Mouse (Mus musculus) telencephalon, adult 2 months (tissue): Measurements from ENCODE around the gene Ptprn2.

Source experiments
- DNase-seq: peaks from one replicate; pipeline ENCODE4 v3.0.0-alpha.2; 2011; ENCODE audit warnings: low read depth, low spot score

Ptprn2 gene

GRCm38 (mm10) chr12:116968215-116968939 lies 482.9 kb downstream of the Ptprn2 start:
- DNase-seq, result peak; percentile 50

DNA sequence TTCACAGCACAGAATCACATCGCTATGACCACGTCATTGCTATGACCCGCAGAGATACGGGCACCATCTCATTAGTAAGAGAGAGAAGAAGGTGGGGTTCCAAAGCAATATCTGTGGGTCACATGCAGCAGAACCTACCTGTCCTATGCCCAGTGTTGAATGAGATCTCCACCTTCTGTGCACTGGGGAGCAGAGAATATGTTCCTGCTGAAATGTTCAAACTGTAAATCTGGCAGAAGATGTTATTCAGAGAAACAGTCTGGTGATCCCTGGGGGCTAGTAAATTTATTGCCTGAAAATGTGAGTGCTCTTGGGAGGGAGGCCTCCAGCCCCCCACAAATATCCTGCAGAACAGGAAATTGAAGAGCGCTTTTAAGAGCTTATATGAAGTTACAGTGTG lies 490.0 kb downstream of the Ptprn2 start:
- no peak for DNase-seq

GRCm38 (mm10) chr12:116976981-116977380 lies 491.5 kb downstream of the Ptprn2 start:
- no peak for DNase-seq

GRCm38 (mm10) chr12:116978201-116978600 lies 492.7 kb downstream of the Ptprn2 start:
- DNase-seq, result no peak

DNA sequence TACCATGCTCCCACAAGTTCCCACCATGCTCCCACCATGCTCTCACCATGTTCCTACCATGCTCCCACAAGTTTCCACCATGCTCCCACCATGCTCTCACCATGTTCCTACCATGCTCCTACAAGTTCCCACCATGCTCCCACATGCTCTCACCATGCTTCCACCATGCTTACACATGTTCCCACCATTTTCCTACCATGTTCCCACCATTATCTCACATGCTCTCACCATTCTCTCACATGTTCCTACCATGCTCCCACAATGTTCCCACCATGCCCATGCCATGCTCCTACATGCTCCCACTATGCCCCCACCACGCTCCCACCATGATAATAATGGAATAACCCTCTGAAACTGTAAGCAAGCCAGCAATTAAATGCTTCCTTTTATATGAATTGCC lies 495.8 kb downstream of the Ptprn2 start:
- DNase-seq, result no peak

- DNase-seq, result peak; percentile 21
These were observed 503.6 kb downstream of the Ptprn2 start for GRCm38 (mm10) chr12:116989144-116989543.

- peak; percentile 66 for DNase-seq
These were observed 516.1 kb downstream of the Ptprn2 start for GRCm38 (mm10) chr12:117001546-117002148.

GRCm38 (mm10) chr12:117016753-117017595 lies 531.5 kb downstream of the Ptprn2 start:
- DNase-seq, result no peak

DNA sequence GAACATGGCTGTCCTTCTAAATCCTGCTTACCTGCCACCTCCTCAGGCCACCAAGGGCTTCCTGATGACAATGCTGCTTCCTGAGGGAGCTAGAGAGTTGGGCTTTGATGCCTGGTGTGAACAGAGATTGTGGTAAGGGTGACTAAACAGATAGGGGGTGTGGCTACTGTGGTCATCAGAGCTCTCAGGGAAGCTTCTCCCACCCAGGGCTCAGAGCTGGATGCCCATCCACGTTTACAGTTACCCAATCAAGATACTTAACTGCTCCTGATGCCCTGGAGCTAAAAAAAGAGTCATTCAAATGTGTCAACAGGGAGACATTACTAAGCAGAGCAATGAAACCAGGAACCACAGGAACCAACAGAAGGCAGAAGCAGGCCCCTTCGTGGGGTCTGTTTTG lies 532.4 kb downstream of the Ptprn2 start:
- no peak for DNase-seq

DNA sequence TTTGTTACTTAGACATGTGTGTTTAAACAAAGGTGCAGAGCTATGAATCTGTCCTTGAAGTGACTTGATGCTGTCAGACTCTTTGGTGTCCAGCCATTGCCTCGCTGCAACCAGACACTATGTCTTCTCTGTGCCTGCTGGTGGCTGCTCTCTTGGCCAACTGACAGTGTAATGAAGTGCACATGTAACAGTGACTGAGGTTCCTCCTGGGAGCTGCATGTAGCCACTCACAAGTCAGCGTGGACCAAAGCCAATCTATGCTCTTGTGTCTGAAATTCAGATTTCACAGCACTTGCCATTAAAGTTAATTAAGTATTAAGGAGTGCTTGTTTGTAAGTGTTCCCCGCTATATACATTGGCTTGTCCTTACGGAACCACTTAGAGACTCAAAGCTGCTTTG lies 537.7 kb downstream of the Ptprn2 start:
- DNase-seq, result no peak

- no peak for DNase-seq
These were observed 539.4 kb downstream of the Ptprn2 start for GRCm38 (mm10) chr12:117024916-117025315.

- no peak for DNase-seq
These were observed 540.2 kb downstream of the Ptprn2 start for GRCm38 (mm10) chr12:117025676-117026075.

GRCm38 (mm10) chr12:117027351-117027750 lies 541.8 kb downstream of the Ptprn2 start:
- no peak for DNase-seq

GRCm38 (mm10) chr12:117028333-117028961 lies 542.9 kb downstream of the Ptprn2 start:
- no peak for DNase-seq

DNA sequence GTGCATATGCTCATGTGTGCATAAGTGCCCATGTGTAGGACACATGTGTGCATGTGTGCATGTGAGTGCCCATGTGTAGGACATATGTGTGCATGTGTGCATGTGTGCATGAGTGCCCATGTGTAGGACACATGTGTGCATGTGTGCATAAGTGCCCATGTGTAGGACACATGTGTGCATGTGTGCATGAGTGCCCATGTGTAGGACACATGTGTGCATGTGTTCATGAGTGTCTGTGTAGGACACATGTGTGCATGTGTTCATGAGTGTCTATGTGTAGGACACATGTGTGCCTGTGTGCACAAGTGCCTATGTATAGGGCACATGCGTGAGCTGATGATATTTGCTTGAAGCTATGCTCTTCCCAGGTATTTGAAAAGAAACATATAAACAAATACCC lies 547.7 kb downstream of the Ptprn2 start:
- no peak for DNase-seq

DNA sequence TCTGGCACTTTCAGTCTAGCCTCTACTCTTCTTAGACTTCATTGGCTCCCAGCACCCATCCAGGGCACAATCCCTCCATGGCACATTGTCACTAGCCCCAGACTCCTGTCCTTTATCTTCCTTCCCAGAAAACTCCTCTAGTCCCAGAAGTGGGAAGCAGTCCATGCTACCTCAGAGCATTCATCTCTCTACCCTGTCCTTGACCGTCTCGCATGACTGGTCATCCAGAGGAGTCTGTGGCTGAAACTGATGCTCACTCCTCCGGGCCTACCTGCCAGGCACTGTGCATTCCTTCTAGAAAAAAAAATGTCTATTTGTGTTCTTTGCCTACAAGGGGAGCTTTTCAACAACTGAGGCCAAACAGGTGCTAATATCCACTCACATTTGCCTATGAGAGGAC lies 549.0 kb downstream of the Ptprn2 start:
- no peak for DNase-seq

- DNase-seq, result no peak
These were observed 549.7 kb downstream of the Ptprn2 start for GRCm38 (mm10) chr12:117035243-117035642.

- DNase-seq, result no peak
These were observed 553.9 kb downstream of the Ptprn2 start for GRCm38 (mm10) chr12:117039411-117039810.

- no peak for DNase-seq
These were observed 555.9 kb downstream of the Ptprn2 start for GRCm38 (mm10) chr12:117041409-117041808.

GRCm38 (mm10) chr12:117042706-117043105 lies 557.2 kb downstream of the Ptprn2 start:
- no peak for DNase-seq

- no peak for DNase-seq
These were observed 562.1 kb downstream of the Ptprn2 start for GRCm38 (mm10) chr12:117047384-117048251.
